Mouse (Mus musculus) mesoderm, embryonic 11.5 days (tissue): ENCODE measurements around the gene Rab5c.

Experiments
- DNase-seq: peaks from one replicate; pipeline ENCODE4 v3.0.0-alpha.2; 2012; ENCODE audit warnings: low read depth, low spot score

The Rab5c gene

GRCm38 (mm10) chr11:100754021-100754692 lies 16.1 kb upstream of the Rab5c start:
- DNase-seq, result no peak

DNA sequence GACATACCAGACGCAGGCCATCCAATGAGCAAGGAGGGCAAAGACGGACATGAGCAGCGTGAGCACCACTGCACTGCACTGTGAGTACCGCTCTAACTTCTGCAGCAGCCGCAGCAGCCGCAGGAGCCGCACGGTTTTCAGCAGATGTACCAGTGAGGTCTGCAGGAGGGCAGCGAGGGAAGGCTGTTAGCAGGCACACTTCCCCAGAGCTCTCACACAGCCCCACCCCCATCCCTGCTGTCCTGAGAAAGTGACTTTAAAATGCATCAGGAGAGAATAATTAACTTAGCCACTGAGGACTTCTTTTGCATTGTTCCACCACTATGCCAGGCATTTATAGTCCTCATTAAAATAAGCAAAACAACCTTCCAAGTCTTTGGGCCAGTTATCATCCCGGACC lies 14.3 kb upstream of the Rab5c start:
- no peak for DNase-seq

- DNase-seq, result no peak
Observed at GRCm38 (mm10) chr11:100750127-100750526, 12.1 kb upstream of the Rab5c start.

- no peak for DNase-seq
Observed at GRCm38 (mm10) chr11:100749469-100749868, 11.5 kb upstream of the Rab5c start.

DNA sequence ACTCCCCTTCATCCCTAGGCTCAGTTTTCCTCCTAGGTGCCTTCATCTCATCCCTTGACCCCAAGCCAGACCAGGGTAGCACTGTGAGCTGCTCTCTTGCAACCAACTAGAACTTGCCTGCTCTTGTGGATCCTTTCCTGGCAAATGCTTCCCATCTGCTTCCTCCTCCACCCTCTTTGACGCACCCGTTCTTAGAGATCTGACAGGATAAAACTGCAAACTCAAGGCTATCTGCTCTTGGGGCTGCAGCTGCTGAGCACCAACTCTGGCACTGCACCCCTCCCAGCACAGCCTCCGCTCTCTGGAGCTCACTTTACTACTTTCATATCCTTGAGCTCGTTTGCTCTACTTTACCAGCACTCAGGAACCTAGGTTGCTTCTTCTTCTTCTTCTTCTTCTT lies 10.6 kb upstream of the Rab5c start:
- DNase-seq, result no peak

DNA sequence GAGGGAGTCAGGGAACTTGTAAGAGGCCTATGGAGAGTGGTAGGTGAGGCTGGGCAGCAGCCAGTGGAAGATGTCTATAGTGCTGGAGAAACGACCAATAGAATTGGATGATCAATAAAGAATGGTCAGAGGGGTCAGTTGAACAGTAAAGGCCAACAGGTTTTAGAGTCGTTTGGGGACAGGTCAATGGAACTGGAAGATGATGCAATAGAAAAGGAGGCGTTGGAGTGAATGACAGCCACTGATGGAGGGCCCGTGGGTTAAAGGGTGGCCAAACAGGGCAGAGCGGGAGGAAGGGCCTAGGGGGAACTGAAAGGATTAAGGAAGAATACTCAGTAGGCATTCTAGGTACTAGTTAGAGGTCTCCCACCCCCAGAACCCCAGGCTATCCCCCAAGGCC lies 9.1 kb upstream of the Rab5c start:
- no peak for DNase-seq

DNA sequence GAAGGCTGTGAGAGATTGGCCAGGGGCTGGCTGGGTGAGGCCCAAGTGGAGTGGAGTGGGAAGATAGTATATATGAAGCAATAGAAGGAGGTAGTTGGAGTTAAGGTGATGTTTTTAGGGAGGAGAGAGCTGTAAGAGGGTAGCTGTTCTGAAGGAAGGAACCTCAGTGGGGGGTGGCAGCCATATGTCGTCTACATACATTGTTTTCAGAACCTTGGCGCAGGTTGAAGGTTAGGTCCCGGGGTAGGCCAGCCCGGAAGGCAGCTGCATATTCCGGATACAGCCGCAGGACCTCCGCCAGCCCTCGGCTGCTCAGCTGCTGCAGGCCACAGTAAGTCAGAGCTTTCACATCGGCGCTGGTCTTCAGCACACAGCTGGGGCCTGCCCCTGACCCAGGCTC lies 8.5 kb upstream of the Rab5c start:
- DNase-seq, result no peak

DNA sequence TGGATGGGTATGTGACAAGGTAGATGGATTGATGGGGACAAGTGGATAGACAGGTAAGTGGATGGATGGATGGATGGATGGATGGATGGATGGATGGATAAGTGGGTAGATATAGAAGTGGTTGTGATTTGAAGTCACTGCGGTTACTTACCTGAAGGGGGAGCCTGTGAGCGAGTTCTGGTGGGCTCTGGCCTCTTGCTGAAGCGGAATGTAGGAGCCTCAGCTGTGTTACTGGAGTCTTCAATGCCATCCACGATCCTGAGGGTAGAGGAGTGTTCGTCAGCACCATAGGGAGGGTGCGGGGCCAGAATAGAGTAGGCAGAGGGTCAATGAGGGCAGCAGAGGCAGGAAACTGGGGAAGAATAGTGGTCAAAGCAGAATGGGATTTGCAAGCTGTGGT lies 7.1 kb upstream of the Rab5c start:
- peak; percentile 75 for DNase-seq

GRCm38 (mm10) chr11:100741348-100741747 lies 3.3 kb upstream of the Rab5c start:
- no peak for DNase-seq

- DNase-seq, result no peak
Observed at GRCm38 (mm10) chr11:100738749-100739148, 734 bp upstream of the Rab5c start.

DNA sequence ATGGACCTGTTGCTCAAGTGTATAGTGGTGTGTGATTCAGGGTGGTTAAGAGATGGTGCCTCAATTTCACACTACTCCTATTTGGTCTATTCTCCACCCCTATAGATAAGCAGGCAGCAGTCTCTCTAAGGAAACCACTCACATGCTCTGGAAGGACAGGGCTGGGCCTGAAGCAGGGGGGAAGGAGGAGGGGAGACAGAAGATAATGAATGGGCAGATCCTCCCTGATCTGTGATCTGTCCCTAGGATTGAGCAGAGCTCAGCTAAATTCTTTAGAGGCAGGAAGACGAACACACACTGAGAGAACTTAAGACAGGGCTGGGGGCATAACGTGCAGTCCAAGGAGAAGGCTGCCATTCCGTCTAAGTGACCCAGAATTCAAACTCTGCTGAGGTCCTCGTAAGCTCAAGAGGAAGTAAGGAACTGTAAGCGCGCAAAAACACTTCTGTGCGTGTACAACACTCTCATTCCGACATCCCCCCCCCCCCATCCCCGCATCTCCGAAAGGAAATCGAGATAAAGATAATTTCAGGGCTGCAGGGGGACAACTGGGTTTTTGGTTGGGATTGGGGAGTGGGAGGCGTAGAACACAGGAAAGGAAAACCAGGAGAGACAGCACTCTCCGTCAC lies 796 bp downstream of the Rab5c start:
- DNase-seq, result no peak

DNA sequence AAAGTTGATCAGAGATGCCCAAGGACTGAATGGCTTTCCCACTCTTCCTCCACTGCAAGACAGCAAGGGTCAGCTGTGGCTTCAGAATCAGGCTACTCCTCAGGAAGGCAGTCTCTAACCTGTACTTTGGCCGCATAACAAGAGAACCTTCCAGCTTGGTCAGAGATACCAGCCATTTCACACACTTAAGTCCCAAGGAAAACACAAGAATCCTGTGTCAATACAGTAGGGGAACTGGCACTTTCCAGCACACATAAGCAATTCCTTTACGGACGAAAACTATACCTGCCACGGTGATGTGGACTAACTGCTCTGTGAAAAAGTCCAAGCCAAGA lies 1.3 kb downstream of the Rab5c start:
- no peak for DNase-seq

- DNase-seq, result no peak
Observed at GRCm38 (mm10) chr11:100735954-100736745, 1.9 kb downstream of the Rab5c start.

DNA sequence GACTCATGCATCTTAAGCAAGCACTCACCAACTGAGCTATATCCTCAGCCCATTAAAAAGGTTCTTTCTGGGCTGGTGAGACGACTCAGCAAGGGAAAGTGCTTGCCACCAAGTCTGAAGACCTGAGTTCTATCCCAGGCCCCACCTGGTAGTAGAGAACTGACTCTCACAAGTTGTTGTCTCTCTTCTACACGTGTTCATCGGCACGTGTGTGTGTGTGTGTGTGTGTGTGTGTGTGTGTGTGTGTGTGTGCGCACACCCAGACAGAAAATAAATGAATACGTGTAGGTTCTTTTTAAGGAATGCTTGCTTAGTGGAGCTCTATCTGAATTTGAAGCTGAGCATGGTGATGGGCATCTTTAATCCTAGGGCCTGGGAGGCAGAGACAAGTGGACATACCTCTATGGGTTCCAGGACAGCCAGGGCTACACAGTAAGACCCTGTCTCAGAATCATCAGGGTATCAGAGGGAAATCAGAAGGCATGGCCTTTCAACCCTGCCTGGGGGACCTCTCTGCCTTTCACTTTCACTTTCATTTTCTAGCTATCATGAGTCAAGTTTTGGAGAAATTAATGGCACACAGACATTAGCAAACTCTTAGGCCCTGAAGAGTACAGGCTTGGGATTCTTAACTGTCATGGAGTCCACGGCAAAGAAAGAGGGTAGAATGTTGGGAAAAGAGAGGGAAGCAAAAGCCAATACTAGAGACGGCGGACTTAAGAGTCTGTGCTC lies 2.7 kb downstream of the Rab5c start:
- DNase-seq, result no peak

DNA sequence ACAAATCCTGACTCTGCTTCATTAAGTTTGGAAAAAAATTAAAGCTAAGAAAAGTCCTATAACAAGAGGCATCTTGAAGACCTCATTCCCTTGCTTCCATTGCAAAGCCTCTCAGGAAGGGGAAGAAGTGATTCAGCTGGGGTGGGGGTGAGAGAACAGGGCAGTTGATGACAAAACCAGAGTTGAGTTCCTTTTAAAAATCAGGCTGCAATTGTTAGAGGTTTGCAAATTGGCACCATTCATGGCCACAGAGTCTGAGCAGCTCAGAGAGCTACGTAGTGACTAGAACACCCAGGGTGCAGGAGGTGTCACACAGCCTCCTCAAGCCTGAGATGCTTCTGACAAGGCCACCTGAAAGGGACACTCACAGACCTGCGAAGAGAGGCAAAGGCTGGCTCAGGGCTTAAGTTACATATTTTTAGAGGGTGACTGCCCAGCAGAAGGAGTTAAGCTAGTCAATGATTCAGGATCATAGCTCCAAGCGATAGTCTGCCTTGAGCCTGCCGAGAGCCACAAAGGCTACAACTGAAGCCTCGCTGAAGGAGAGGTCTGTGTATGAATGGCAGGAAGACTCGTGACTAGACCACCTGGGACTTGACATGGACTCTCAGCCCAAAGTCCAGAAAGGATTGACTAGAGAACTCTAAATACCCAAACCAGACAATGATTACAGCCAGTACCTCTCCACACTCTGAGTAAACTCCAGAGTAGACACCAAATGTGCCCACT lies 7.4 kb downstream of the Rab5c start:
- no peak for DNase-seq

DNA sequence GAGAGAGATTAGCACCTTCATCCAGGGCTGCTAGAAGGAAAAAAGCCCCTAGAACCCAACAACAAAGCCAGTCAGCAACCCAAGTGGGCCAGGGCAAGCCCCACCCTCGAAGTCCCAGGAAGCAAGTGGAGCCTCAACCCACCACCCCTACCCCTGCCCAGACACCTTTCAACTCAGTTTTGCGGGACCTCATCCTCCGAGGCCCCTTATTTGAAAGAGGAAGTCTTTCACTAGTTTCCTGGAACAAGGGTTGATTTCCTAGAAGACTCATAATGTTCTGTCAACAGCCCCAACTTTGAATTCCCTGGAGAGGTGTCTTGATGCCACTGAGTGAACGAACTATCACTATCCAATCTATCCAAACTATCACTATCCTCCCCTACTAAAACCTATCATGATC lies 8.0 kb downstream of the Rab5c start:
- no peak for DNase-seq

- DNase-seq, result no peak
Observed at GRCm38 (mm10) chr11:100728601-100729000, 9.4 kb downstream of the Rab5c start.

DNA sequence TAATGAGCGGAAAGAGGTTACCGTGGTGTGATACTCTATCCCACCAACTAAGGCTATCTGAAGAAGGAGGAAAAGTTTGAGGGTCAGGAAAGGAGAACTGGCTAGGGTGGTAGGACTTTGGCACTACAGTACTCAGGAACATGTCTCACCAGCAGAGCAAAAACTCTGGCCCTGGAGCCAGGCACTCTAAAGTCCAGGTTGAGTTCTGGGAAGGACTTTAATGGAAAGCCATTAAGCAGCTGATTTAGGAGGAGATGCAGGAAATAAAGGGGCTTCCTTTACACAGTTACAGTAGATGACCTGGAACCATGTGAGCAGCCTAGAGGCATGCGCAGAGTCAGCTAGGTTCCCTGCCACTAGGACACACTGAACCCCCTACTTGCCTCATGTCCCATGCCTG lies 10.8 kb downstream of the Rab5c start:
- DNase-seq, result no peak

DNA sequence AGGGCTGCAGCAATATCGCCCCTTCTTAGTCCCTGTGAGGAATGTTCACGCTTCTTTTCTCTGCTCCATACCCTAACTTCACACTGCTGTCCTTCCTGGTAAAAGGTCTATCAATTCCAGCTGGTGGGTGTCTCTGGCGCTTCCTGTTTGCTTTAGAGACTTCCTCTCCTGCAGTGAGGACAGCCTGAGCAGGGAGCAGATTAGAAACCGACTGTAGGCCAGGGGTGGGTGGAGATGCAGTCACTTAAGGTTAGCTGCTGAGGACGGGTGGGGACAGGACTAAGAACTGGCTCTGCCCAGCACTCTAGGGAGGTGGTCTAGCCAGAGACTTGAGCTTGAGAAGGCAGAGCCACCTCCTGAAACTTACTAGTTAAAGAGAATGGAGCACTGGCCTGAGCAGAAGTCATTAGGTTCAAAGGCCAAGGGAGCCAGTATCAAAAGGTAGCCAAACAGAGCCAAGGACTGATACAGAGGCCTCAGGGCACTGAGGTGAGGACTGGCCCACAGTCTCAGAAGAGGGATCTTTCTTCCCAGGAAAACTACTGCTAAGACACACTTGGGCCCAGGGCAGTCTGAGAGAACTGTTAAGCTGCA lies 13.0 kb downstream of the Rab5c start:
- DNase-seq, result no peak

DNA sequence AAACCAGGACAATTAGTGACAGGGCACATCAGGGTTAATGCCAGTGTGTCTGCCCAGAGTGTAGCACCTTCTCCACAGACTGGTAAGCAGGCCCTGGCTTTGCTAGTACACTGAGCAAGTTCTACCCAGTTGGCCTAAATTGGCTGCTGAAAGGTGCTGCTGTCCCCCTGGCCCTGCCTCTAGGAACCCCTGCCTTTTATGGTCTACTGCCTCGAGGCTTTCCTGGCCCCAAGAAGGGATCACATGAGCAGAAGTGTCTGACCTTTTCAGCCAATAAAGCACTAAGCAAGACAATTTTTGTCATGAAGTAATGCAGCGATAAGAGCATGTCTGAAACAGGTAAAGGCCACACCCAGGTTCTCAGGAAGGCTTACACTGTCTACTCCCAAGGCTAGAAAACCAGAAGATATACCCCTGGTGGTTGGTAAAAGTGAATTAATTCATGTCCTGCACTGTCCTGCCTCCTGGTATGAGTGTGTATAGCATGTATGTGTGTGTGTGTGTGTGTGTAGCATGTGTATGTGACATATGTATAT lies 15.5 kb downstream of the Rab5c start:
- no peak for DNase-seq
